Mouse (Mus musculus): Measurements from ENCODE around the gene Ogt.

DNA sequence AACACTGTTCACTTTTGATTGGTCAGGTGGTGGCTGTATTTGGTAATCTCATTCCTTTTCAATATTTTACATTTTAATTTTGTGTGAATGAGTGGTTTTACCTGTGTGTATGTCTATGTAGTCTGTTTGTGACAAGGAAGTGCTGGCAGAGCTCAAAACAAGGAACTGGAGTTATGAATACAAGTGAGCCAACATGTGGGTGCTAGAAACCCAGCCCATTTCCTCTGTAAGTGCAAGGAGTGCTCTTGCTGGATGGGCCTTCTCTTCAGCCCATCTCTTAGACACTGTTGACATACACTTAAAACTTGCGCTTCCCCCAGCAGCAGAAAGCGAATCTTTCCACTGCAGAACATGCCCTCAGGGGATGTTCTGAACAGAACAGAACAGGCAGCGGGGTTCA, 23.7 kb upstream of the Ogt start:
- TF ChIP-seq CTCF (conservative IDR thresholded peaks at IDR 0.05; ENCODE audit: insufficient read depth, insufficient read length, low read depth, low read length) (no peak), POLR2A (IDR thresholded peaks at IDR 0.05; ENCODE audit: low read depth, low read length) (no peak)

Data from kidney, adult 2 months (tissue).